Mouse (Mus musculus): ENCODE measurements around the gene Fbxo11. TPM values are rescaled to one million over a fixed set of nuclear protein-coding genes. Genes with fewer than 3 reads are reported as not detected.
"Not testable (repeated sequence)": the region's sequence is repeated elsewhere in the genome, so short reads cannot be mapped to it uniquely, and the experiment has no call there.

The Fbxo11 gene
- polyA plus RNA-seq, 1 experiment from 2014 or later = 28.0 TPM

DNA sequence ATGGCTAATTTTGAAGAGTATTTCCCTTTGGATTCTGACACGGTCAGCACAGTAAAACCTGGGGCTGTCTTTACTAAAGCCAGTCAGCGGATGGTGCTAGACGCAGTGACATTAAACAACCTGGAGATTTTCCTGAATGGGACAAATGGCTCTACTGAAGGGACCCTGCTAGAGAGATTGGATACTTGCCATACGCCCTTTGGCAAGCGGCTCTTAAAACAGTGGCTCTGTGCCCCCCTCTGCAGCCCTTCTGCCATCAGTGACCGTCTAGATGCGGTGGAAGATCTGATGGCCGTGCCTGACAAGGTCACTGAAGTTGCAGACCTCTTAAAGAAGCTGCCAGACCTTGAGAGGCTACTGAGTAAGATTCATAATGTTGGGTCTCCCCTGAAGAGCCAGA, 79.2 kb downstream of the Fbxo11 start:
- no peaks in the 10 kb centered on the region for H3K27me3 ChIP-seq
- H3K9me3 ChIP-seq (replicated peaks) = no peaks in the 10 kb centered on the region
- 82% methylated on average over 8 of the region's 8 CpGs for WGBS
- H3K36me3 ChIP-seq (ENCODE audit: poor library complexity, severe bottlenecking) = peaks cover 85% of the 10 kb centered on the region
- H3K4me1 ChIP-seq = no peaks in the 10 kb centered on the region
- no peak overlapping the region for H3K9ac ChIP-seq
- H3K27ac ChIP-seq = no peak overlapping the region
- ATAC-seq = no peak
- H3K4me3 ChIP-seq = no peak overlapping the region
- H3K4me2 ChIP-seq = no peak overlapping the region

DNA sequence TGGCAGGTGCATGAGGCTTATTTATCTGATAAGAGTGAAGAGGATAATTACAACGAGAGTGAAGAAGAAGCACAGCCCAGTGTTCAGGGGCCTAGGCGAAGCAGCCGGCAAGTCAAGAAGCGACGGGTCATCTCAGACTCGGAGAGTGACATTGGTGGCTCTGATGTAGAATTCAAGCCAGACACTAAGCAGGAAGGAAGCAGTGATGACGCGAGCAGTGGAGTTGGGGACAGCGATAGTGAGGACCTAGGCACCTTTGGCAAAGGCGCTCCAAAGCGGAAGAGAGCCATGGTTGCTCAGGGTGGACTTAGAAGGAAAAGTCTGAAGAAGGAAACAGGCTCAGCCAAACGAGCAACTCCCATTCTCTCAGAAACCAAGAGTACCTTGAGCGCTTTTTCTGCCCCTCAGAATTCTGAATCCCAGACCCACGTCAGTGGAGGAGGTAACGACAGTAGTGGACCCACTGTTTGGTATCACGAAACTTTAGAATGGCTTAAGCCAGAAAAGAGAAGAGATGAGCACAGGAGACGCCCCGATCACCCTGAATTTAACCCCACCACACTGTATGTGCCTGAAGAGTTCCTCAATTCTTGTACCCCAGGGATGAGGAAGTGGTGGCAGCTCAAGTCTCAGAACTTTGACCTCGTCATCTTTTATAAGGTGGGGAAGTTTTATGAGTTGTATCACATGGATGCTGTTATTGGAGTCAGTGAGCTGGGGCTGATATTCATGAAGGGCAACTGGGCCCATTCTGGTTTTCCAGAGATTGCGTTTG, 80.5 kb downstream of the Fbxo11 start:
- H3K27ac ChIP-seq = no peak overlapping the region
- peaks cover 80% of the 10 kb centered on the region for H3K36me3 ChIP-seq (ENCODE audit: poor library complexity, severe bottlenecking)
- whole genome bisulfite sequencing = 95% methylated on average over 20 of the region's 20 CpGs
- no peak overlapping the region for H3K4me3 ChIP-seq
- no peaks in the 10 kb centered on the region for H3K9me3 ChIP-seq (replicated peaks)
- H3K4me1 ChIP-seq = no peaks in the 10 kb centered on the region
- no peak overlapping the region for H3K9ac ChIP-seq
- no peaks in the 10 kb centered on the region for H3K27me3 ChIP-seq
- no peak for ATAC-seq
- H3K4me2 ChIP-seq = no peak overlapping the region

DNA sequence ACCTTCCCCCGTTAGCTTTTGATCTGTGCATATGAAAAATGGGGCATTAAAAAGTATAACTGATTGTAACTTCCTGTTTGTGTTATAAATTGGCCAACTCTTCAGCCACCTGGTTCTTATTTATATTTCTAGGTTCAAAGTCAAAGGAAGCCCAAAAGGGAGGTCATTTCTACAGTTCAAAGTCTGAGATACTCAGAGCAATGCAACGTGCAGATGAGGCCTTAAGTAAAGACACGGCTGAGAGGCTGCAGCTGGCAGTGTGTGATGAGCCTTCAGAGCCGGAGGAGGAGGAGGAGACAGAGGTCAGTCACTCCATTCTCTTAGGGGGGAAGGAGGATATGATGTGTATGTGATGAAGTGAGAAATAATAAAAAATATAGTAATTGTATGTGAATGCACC, 81.8 kb downstream of the Fbxo11 start:
- Histone ChIP-seq H3K9me3 (replicated peaks) (no peaks in the 10 kb centered on the region), H3K27ac (no peak overlapping the region), H3K4me1 (peaks cover 5% of the 10 kb centered on the region; the same call in 1 of the 2 replicates), H3K27me3 (no peaks in the 10 kb centered on the region), H3K9ac (no peak overlapping the region), H3K4me3 (no peak overlapping the region), H3K4me2 (no peak overlapping the region), H3K36me3 (ENCODE audit: poor library complexity, severe bottlenecking) (peaks cover 72% of the 10 kb centered on the region)
- ATAC-seq = no peak
- WGBS = 80% methylated on average over 4 of the region's 4 CpGs

DNA sequence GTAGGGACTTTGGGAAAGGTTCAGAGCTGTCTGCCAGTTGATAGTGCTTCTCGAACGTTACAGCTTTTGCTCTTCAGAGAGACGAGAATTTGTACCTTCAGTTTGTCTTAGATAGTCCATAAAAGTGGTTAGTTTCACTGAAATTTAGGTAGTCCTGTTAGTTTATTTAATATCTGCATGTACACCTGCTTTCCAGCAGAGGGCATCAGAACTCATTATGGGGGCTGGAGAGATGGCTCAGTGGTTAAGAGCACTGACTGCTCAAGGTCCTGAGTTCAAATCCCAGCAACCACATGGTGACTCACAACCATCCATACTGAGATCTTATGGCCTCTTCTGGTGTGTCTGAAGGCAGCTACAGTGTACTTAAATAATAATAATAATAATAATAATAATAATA, 83.0 kb downstream of the Fbxo11 start:
- Histone ChIP-seq H3K9me3 (replicated peaks) (no peaks in the 10 kb centered on the region), H3K27me3 (no peaks in the 10 kb centered on the region), H3K9ac (no peak overlapping the region), H3K27ac (no peak overlapping the region), H3K4me2 (no peak overlapping the region), H3K36me3 (ENCODE audit: poor library complexity, severe bottlenecking) (peaks cover 69% of the 10 kb centered on the region), H3K4me1 (peaks cover 10% of the 10 kb centered on the region), H3K4me3 (no peak overlapping the region)
- ATAC-seq = no peak
- 89% methylated on average over 3 of the region's 3 CpGs for WGBS

DNA sequence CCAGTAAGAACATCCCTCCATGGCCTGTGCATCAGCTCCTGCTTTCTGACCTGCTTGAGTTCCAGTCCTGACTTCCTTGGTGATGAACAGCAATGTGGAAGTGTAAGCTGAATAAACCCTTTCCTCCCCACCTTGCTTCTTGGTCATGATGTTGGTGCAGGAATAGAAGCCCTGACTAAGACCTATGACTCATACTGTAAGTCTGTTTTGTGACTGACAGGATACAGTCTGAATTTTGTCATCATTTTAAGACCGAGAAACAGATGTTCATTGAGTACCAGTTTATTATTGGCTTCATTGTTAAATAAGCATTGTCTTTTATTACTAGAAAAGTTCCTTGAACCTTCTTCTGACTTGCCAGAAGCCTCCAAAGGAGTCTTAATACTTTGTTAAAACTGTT, 85.4 kb downstream of the Fbxo11 start:
- not testable (repeated sequence) for H3K27me3 ChIP-seq; H3K27ac ChIP-seq; H3K4me2 ChIP-seq; H3K4me3 ChIP-seq; H3K9ac ChIP-seq; ATAC-seq; H3K9me3 ChIP-seq (replicated peaks)
- Histone ChIP-seq H3K4me1 (peaks cover 23% of the 10 kb centered on the region), H3K36me3 (ENCODE audit: poor library complexity, severe bottlenecking) (peaks cover 45% of the 10 kb centered on the region)
- WGBS = 83% methylated on average over 1 of the region's 1 CpGs

DNA sequence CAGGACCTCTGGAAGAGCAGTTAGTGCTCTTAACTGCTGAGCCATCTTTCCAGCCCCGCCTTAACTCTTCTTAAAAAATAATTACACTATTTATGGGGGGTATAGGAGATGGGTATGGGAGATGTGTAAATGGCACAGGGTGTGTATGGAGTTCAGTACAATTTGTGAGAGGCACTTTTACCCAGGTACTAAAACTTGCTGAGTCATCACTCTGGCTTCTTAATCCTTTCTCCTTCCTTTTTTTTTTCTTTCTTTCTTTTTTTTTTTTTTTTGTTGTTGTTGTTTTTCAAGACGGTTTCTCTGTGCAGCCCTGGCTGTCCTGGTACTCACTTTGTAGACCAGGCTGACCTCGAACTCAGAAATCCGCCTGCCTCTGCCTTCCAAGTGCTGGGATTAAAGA, 88.2 kb downstream of the Fbxo11 start:
- H3K36me3 ChIP-seq (ENCODE audit: poor library complexity, severe bottlenecking) = peaks cover 23% of the 10 kb centered on the region
- 0 out of 2 replicates have a peak overlapping the region, but pooled peaks have one; percentile 95 for H3K4me3 ChIP-seq
- WGBS = 78% methylated on average over 4 of the region's 4 CpGs
- H3K4me1 ChIP-seq = peaks cover 31% of the 10 kb centered on the region
- H3K9me3 ChIP-seq (replicated peaks); H3K9ac ChIP-seq; H3K27ac ChIP-seq; H3K27me3 ChIP-seq; ATAC-seq: not testable (repeated sequence)
- peak overlapping the region; percentile 76; the same call in 1 of the 2 replicates for H3K4me2 ChIP-seq

DNA sequence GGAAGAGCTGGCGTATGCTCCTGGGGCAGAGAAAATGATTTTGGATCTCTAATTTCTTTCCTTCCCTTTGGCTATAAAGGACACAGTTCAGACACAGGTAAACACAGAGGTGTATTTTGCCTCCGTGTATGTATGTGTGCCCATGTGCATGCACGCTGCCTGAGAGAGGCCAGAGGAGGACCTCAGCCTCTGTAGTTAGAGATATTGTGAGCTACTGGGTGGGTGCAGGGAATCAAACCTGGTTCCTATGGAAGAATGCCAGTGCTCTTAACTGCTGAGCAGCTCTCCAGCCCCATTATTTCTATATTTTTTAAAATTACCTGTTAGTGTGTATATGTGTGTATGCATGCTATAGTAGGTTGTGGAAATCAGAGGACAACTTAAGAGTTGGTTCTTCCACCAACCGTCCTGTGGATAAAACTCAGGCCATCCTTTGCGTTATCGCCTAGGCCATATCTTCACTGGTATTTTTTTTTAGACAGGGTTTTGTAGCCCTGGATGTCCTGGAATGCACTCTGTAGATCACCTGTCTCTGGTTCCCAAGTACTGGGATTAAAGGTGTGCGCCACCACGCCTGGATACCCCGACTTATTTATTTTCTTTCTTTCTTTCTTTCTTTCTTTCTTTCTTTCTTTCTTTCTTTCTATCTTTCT, 88.8 kb downstream of the Fbxo11 start:
- WGBS = 72% methylated on average over 9 of the region's 9 CpGs
- Histone ChIP-seq H3K4me3 (peak overlapping the region; percentile 95), H3K4me2 (peak overlapping the region; percentile 76), H3K27me3 (no peaks in the 10 kb centered on the region), H3K9me3 (replicated peaks) (no peaks in the 10 kb centered on the region), H3K36me3 (ENCODE audit: poor library complexity, severe bottlenecking) (peaks cover 23% of the 10 kb centered on the region), H3K9ac (peak overlapping the region; percentile 93), H3K27ac (no peak overlapping the region), H3K4me1 (peaks cover 31% of the 10 kb centered on the region)
- ATAC-seq = no peak

DNA sequence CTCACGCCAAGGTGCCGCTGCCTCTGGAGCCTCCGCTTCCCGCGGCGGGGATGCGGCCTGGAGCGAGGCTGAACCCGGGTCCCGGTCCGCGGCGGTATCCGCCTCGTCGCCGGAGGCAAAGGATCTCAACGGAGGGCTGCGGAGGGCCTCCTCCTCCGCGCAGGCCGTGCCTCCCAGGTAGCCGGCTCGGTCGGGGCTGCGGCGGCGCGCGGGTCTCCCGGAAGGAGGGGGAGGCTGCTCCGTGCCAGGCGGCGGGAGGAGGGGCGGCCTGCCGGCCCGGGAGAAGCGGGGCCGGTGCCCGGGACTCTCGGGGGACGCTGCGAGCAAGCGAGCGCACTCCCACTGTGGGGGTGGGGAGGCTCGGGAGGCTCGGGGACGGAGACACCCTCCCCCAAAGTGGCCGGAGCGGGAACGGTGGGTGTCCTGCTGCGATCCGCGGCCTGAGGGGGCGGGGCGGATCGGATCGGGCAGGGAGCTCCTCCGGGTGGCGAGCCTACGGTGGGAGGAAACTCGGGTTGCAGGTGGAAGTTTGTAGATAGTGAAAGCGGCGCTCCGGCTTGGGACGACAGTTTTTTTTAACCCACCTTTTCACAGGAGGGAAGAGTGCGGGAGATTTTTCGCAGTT, 89.8 kb downstream of the Fbxo11 start:
- Histone ChIP-seq H3K9ac (peak overlapping the region; percentile 93), H3K9me3 (replicated peaks) (no peaks in the 10 kb centered on the region), H3K4me1 (peaks cover 31% of the 10 kb centered on the region), H3K4me2 (peak overlapping the region; percentile 76), H3K4me3 (peak overlapping the region; percentile 95), H3K36me3 (ENCODE audit: poor library complexity, severe bottlenecking) (peaks cover 17% of the 10 kb centered on the region), H3K27ac (peak overlapping the region; percentile 87), H3K27me3 (no peaks in the 10 kb centered on the region)
- ATAC-seq = peak; percentile 68
- WGBS = under 1% methylated on average over 49 of the region's 68 CpGs

DNA sequence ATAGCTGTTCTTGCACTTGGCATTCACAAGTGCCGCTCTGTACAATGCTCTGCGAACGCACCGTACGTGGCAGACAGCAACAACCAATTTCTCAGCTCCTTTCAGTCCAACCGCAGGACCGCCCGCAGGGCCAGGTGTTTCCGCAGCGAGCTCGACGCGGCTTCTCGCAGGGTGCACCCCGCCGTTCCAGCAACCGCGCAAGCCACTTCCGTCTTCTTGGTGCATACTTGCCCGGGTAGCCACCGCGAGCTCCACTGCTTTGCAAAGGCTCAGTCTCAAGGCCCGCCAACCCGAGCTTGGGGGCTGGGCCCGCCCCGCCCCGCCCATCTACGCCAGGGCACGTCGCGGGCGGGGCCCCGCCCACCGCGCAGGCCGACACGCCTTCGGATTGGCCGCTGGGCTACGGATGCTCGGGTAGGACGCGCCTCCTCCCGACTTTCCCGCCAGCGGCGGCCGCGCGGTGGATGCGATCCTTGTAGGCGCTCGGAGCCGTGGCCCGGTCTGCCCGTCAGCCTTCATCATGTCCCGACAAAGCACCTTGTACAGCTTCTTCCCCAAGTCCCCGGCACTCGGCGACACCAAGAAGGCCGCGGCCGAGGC, 90.4 kb downstream of the Fbxo11 start, which contains the start of gene Msh6:
TSS of gene Msh6 (plus strand) at position 434 of the 600 bp plus-strand sequence.
- Histone ChIP-seq H3K9me3 (replicated peaks) (no peaks in the 10 kb centered on the region), H3K36me3 (ENCODE audit: poor library complexity, severe bottlenecking) (peaks cover 14% of the 10 kb centered on the region), H3K27ac (peak within 1 kb of the TSS; percentile 87), H3K4me1 (peaks cover 31% of the 10 kb centered on the region), H3K4me3 (peak within 1 kb of the TSS; percentile 95), H3K9ac (peak within 1 kb of the TSS; percentile 93), H3K27me3 (no peaks in the 10 kb centered on the region), H3K4me2 (peak within 1 kb of the TSS; percentile 76)
- under 1% methylated on average over 49 of the region's 63 CpGs for WGBS
- peak; percentile 99 for ATAC-seq

DNA sequence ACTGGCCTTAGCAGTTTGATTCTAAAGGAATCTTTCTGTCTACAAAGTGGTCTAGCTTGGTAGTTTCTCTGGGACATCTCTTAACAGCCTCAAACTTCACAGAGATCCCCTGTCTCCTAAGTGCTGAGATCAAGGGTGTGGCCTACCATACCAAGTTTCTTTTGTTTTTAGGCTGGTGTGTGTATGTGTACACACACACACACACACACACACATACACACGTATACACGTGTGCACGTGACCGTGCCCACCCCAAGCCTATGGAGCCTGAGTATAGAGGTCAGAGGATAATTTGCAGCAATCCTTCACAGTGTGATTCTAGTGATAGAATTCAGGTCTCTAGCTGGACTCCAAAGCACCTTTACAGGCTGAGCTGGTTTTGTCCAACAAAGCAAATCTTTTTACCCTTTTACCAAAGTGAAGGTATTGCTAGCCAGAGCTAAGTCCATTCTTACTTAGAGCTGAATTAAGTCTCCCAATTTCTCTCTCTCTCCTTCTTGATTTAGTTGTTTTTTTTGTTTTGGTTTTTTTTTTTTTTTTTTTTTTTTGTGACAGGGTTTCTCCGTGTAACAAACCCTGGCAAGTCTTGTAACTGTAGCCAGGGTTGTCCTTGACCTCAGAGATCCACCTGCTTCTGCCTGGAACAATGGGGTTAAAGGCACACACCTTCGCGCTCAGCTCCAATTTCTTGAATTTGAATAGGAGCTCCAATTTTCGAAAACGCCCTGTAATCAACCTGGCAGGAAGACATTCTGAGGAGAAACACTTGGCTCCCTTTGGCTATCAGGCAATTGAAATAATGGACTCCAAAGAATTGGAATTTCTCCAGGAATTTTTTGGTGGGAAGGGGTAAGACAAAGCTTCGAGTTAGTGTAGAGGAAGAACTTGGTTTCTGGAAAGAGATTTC, 91.6 kb downstream of the Fbxo11 start:
- Histone ChIP-seq H3K27me3 (no peaks in the 10 kb centered on the region), H3K4me1 (peaks cover 27% of the 10 kb centered on the region), H3K27ac (no peak overlapping the region), H3K4me3 (no peak overlapping the region), H3K4me2 (peak overlapping the region; percentile 76; the same call in 1 of the 2 replicates), H3K36me3 (ENCODE audit: poor library complexity, severe bottlenecking) (peaks cover 11% of the 10 kb centered on the region), H3K9ac (no peak overlapping the region), H3K9me3 (replicated peaks) (no peaks in the 10 kb centered on the region)
- 68% methylated on average over 10 of the region's 10 CpGs for WGBS
- no peak for ATAC-seq

DNA sequence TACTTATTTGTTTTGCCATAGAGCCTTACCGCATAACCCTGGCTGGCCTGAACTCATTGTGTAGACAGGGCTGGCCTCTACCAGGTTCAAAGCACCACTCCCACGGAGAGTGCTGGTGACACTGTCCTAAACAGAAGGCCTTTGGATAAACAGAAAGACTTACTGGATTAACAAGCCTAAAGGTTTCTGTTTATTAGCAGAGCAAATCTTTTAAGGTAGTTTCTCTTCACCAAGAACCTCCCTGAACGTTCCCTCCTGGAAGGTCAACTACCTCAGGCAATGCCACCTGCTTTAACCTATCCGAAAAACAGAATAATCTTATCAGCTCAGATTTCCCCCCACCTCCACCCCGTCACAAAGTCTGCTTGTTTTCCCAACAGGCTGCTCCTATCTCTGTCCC, 92.2 kb downstream of the Fbxo11 start:
- no peak for ATAC-seq
- 82% methylated on average over 5 of the region's 5 CpGs for WGBS

More for the DNA sequence above, 92.2 kb downstream of the Fbxo11 start:
- Histone ChIP-seq H3K27ac (no peak overlapping the region), H3K27me3 (no peaks in the 10 kb centered on the region), H3K4me3 (no peak overlapping the region), H3K9ac (no peak overlapping the region), H3K4me1 (peaks cover 25% of the 10 kb centered on the region), H3K4me2 (no peak overlapping the region), H3K36me3 (ENCODE audit: poor library complexity, severe bottlenecking) (peaks cover 5% of the 10 kb centered on the region), H3K9me3 (replicated peaks) (no peaks in the 10 kb centered on the region)
